Mouse (Mus musculus): ENCODE measurements at regions not wholly inside any gene's neighbourhood (a gene's known extent, or its start where the extent isn't known, plus 50 kb on each side); places are given as distances from the start of the nearest gene placed in this dataset.

GRCm38 (mm10) chr5:82472146-82472545 is 882.8 kb downstream of the Tecrl start:
- no peak for ATAC-seq (replicated peaks; ENCODE audit: low read depth, poor library complexity, severe bottlenecking)

GRCm38 (mm10) chr5:82464272-82464671 is 890.7 kb downstream of the Tecrl start:
- no peak for ATAC-seq (replicated peaks; ENCODE audit: low read depth, poor library complexity, severe bottlenecking)

GRCm38 (mm10) chr5:82441288-82441687 is 913.7 kb downstream of the Tecrl start:
- no peak for ATAC-seq (replicated peaks; ENCODE audit: low read depth, poor library complexity, severe bottlenecking)

DNA sequence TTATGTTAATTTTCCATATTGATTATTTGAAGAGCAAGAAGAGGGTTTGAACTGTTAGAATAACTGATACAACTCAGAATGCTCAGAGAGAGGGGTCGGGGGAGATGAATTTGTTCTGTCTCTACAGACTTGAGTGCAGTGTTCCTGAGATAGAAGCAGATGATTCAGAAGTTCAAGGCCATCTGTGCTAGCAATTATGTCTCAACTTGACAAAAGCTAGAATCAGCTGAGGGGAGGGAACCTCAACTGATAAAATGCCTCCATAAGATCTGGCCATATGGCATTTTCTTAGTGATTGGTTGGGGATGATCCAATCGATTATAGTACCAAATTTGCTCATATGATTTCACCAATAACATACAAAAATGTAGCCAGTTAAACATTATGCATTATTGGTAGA is 914.9 kb downstream of the Tecrl start:
- ATAC-seq (replicated peaks; ENCODE audit: low read depth, poor library complexity, severe bottlenecking) = no peak

GRCm38 (mm10) chr5:82420396-82420795 is 934.6 kb downstream of the Tecrl start:
- ATAC-seq (replicated peaks; ENCODE audit: low read depth, poor library complexity, severe bottlenecking) = no peak

DNA sequence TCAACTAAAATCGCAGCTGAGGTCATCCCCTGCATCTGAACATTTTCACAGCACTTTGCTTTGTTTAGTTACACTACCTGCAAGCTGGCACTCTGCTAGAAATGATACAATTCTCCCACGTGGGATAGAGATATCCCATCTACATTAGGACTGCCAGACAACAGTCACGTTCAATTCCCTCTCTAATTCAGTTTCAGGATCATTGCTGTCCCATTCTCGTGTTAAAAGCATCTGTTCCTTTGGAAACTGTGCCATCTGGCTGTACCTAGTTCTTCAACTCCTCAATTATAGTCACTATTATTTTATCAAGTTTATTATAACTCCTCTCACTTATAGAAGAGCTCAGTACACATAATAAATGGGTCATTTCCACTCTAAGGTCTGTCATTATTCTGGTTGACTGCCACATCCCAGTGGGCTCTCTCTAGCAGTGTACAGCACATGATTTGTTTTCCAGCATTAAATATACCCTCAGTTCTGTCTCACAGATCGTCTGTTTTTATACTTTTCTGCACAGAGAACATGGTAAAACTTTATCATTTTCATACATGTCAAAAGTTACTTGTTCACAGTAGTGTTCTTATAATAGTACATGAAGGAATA is 958.3 kb downstream of the Tecrl start:
- no peak for ATAC-seq (replicated peaks; ENCODE audit: low read depth, poor library complexity, severe bottlenecking)

DNA sequence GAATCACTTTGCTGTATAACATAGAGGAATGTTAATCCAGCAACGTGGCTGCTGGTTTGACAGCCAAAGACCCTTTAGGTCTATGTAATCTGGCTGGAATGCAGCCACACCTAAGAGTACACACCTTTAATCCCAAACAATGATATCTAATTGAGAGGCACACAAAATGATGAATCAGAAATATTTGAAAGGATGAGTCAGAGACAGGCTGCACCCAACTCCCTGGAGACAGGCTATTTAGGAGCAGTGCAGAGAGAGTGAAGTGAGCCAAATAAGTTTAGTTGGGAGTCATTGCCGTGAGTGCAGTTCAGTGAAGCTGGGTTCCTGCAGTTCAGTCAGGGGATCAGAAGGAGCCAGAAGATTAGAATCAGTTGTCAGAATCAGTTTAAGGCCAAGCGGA is 993.4 kb downstream of the Tecrl start:
- no peak for ATAC-seq (replicated peaks; ENCODE audit: low read depth, poor library complexity, severe bottlenecking)

DNA sequence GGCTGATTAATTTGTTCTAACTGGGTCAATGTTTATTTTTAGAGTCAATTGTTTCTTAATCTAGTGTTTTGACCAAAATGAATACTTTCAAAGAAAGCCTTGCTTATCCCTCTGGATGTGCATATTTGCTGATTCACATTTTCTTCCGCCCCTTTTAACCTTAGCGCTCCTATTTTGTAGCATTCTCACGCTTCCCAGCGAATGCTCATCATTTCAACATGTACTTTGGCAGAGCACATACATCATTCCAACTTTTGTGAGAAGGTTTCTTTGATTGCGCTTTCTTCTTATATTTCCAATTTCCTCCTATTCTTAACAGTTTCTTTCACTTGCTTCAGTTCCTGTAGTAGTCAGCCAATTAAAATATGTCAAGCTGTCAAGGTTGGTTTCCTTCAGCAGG is 998.7 kb downstream of the Tecrl start:
- ATAC-seq (replicated peaks; ENCODE audit: low read depth, poor library complexity, severe bottlenecking) = no peak

GRCm38 (mm10) chr5:82351089-82351488 is 1003.9 kb downstream of the Tecrl start:
- no peak for ATAC-seq (replicated peaks; ENCODE audit: low read depth, poor library complexity, severe bottlenecking)

DNA sequence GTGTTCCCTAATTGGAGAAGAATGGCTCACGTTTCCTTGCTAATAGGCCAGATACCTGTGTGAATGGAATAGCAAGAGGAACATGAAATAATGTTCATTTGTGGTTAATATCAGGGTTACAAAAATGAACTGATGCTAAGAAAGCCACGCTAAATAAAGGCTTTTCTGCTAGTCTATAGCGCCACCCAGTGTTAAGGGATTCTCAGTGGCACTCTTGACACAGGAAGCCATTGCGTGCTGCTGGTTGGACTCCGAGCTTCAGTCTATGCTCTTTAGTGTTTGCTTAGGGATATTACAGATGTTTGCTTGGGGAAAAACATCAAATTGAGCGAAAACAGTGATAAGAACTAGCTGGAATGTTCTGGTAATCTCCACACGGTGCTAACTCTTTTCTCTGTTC is 1008.3 kb downstream of the Tecrl start:
- ATAC-seq (replicated peaks; ENCODE audit: low read depth, poor library complexity, severe bottlenecking) = 0 out of 2 replicates have a peak, but pooled peaks have one; percentile 39

DNA sequence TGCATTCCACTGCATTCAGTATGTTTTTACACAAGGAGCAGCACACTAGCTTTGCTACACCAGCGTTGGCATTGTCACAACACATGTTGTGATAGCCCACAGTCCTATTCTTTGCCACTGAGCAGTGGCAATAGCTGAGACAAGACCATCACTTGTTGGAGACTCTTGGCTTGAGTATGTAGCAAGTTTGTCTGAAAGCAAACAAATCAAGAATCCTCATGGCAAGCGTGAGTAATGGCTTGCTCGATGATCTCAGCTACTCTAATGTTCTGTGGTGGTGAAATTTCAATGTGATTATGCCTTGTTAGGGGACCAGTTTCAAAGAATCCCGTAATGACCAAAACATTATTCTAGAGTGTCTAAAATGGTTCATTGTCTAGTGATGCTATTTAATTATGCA is 1030.6 kb downstream of the Tecrl start:
- ATAC-seq (replicated peaks; ENCODE audit: low read depth, poor library complexity, severe bottlenecking) = no peak

DNA sequence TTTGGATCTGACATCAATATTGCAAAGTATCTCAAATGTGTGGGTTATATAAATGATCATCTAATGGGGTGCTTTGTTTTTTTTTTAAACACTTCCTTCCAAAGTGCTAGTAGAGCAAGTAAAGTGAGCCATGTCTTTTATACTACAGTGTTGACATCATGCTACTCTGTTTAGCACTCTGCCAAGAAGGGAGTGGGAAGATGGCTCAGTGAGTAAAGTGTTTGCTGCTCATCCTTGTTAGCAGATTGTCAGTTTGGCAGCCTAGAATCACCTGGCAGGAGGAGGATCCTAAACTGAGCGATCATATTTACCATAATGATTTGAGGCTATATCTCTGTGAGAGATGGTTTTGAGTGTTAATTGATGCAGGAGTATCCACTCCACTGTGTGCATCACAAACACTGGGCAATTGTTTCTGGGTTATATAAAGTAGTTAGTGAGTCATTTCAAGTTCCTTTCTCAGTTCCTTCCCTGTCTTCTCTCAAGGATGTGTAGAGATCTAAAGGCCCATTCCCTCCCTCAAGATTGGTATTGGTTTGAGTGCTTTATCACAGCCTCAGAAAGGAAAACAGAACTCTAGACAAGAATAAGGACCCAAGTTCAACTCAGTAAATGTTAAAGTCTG is 1035.2 kb downstream of the Tecrl start:
- ATAC-seq (replicated peaks; ENCODE audit: low read depth, poor library complexity, severe bottlenecking) = no peak

DNA sequence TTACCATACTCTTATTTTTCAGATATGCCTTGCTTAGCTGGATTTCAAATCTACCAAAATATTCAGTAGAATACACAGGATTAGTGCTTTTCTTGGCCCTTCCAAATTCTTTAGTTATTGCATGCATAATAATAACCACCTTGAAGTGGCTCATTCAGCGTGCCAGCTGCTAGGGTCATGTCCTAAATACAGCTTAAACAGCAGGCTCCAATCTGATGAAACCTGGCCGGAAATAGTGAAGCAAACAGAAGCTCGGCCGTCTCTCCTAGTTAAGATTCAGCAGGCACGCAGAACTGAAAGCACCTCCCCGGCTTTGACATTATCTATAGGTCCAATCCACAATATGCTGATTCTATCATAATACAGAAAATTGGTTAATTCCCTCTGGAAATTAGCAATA is 1042.9 kb downstream of the Tecrl start:
- no peak for ATAC-seq (replicated peaks; ENCODE audit: low read depth, poor library complexity, severe bottlenecking)

- no peak for ATAC-seq (replicated peaks; ENCODE audit: low read depth, poor library complexity, severe bottlenecking)
Measured at GRCm38 (mm10) chr5:82288069-82288845, 1066.7 kb downstream of the Tecrl start.

DNA sequence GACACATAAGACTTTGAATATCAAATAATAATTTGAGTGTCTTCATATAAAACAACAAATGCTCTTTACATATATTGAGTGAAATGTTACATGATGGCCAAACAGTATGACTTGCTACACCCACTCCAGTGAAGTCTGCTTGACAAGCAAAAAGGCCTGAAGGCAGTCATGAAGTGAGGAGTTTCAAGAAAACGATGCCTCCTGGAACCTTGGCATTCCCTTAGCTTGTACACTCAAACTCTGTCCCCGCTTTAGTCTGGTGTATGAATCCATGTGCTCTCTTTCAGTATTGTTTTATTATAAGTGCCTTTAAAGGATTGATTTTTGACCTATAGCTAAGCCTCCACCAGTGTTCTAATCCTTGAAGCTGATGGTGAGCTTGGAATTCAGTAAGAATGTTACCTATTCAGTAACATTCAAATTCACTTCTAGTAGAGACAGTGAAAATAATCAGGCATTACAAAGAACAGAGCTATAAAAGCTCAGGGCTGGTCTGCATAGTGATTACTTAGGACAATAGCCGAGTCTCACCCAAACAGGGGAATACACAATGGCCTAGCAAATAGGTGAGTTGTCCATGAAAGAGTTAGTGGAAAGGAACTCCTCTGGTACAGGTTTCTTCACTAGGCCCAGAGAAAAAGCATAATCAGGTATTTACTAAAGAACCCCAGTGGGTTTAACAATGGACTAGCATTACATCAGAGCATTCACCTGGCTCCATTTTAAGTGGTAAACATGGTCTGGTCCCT is 1101.5 kb downstream of the Tecrl start:
- no peak for ATAC-seq (replicated peaks; ENCODE audit: low read depth, poor library complexity, severe bottlenecking)

- no peak for ATAC-seq (replicated peaks; ENCODE audit: low read depth, poor library complexity, severe bottlenecking)
Measured at GRCm38 (mm10) chr5:82226329-82226728, 1128.7 kb downstream of the Tecrl start.

DNA sequence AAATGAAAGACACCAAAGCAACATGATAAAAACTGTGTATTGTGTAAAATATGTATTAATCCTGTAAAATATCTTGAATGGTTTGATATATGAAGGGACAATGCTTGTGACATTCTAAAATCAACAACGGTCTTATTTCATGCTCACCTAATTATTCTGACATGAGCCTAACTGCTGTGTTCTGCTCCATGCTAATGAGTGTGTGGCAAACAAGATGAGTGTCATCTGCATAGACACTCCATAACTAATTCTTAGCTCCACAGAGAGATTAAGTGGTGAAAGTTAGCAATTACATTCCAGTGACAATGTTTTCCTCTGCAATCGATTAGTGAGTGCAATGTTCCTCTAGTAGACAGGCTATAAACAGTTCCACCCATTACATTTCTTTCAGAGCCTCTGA is 1131.4 kb downstream of the Tecrl start:
- no peak for ATAC-seq (replicated peaks; ENCODE audit: low read depth, poor library complexity, severe bottlenecking)

GRCm38 (mm10) chr5:82203606-82204005 is 1151.4 kb downstream of the Tecrl start:
- no peak for ATAC-seq (replicated peaks; ENCODE audit: low read depth, poor library complexity, severe bottlenecking)
